Mouse (Mus musculus): ENCODE results near the gene Aftph. TPM values are rescaled to one million over a fixed set of nuclear protein-coding genes. Genes with fewer than 3 reads are reported as not detected.
A peak's percentile ranks its signal among the peaks of the same experiment; 100 is the strongest.

Gene Aftph
- polyA plus RNA-seq (2012; fragmentation: generic; extraction: Trizol): 5.4 TPM
- long read RNA-seq, experiment 1, partial matches to known transcripts: 2 of 6 reads
- long read RNA-seq, experiment 1, other reads (novel, unspliced or antisense): 3 of 6 reads
- long read RNA-seq, experiment 2, transcript Aftph-201 (9 exons, 3,998 nt): major isoform, 29 of 39 reads
- long read RNA-seq, experiment 2, partial matches to known transcripts: 5 of 39 reads
- long read RNA-seq, experiment 2, other reads (novel, unspliced or antisense): 5 of 39 reads

DNA sequence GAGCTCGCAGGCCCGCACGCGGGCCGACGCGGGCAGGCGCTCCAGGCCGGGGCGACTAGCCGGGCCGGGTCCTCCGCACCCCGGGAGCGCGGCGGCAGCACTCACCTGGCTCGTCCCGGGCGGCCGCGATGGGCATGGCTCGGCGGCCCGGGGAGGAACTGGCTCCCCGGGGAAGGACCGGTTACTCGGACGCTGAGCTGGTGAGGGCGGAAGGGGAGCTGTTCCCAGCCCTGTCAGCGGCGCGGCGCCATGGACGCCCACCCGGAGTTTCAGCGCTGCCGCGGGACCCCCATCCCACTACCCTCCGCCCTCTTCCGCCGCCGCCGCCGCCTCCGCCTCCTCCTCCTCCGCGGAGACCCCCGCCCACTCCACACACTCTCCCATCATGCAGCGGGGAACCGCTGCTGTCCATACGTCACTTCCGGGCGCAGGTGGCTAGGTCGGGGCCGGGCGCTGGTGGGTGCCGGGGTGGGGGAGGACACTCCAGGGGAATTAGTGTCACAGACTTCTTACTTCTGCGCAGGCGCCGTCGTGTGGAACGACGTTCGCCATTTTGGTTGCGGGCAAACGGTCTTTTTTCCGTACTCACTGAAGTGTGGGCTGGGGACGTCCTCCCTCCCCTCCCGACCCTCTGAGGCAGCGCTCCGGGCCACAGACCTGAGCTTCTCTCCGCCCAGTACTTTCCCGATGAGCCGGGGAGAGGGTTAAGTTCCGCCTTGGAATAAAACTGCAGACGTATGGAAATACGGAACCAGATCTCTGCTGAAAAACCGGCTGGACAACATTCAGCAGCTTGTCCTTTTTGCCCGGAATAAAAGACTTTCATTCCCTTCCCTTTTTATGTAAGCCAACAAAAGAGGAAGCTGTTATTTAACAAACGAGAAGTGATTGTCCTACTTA is at the start of gene Aftph:
TSS of gene Aftph (minus strand) at position 389 of the 900 bp plus-strand sequence.
- TF ChIP-seq FOSL1 (IDR thresholded peaks at IDR 0.05; ENCODE audit: insufficient read depth, low read length, poor library complexity, severe bottlenecking): no peak
- TF ChIP-seq CEBPB (IDR thresholded peaks at IDR 0.05; ENCODE audit: low read depth): no peak
- no peak for TF ChIP-seq CTCF (IDR thresholded peaks at IDR 0.05; ENCODE audit: control insufficient read depth, insufficient read depth, insufficient read length)
- no peak for TF ChIP-seq MYOG (IDR thresholded peaks at IDR 0.05; ENCODE audit: control insufficient read depth, extremely low read depth, insufficient read length)
- no peak for TF ChIP-seq MYOD1 (IDR thresholded peaks at IDR 0.05; ENCODE audit: control insufficient read depth, insufficient read length, low read depth)
- TF ChIP-seq MAX (IDR thresholded peaks at IDR 0.05): no peak
- no peak for TF ChIP-seq USF1 (IDR thresholded peaks at IDR 0.05; ENCODE audit: low read depth)

DNA sequence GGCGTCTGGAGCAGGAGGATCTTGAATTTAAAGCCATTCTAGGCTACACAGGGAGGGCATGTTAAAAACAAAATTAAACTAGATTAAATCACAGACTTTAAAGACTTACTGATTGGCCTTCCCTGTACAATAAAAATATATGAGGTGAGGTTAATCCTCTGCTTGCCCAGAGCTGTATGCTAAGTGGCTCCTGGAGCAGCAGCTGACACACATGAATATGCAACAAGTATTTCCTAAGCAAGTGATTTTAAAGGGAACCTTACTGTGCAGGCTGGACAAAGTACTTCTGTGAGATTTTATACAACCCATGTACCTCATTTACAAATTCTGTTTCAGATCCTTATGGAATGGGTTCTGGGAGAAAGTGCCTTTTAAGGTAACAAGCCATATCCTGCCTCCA is 47.6 kb upstream of the Aftph start:
- no peak for TF ChIP-seq MYOD1 (IDR thresholded peaks at IDR 0.05; ENCODE audit: control insufficient read depth, insufficient read length, low read depth)
- no peak for TF ChIP-seq FOSL1 (IDR thresholded peaks at IDR 0.05; ENCODE audit: insufficient read depth, low read length, poor library complexity, severe bottlenecking)
- no peak for TF ChIP-seq MYOG (IDR thresholded peaks at IDR 0.05; ENCODE audit: control insufficient read depth, extremely low read depth, insufficient read length)
- TF ChIP-seq USF1 (IDR thresholded peaks at IDR 0.05; ENCODE audit: low read depth): no peak
- no peak for TF ChIP-seq MAX (IDR thresholded peaks at IDR 0.05)
- no peak for TF ChIP-seq CEBPB (IDR thresholded peaks at IDR 0.05; ENCODE audit: low read depth)
- TF ChIP-seq CTCF (IDR thresholded peaks at IDR 0.05; ENCODE audit: control insufficient read depth, insufficient read depth, insufficient read length): no peak
- Histone ChIP-seq H3ac (ENCODE audit: control insufficient read depth, insufficient read length, low read depth) (no peak overlapping the region), H3K4me3 (ENCODE audit: insufficient read depth, poor library complexity, severe bottlenecking) (no peak overlapping the region), H3K79me2 (ENCODE audit: control insufficient read depth, insufficient read depth) (no peaks in the 10 kb centered on the region), H3K79me3 (ENCODE audit: low read depth) (no peaks in the 10 kb centered on the region), H3K27me3 (ENCODE audit: control insufficient read depth, insufficient read depth, insufficient read length) (peaks cover 8% of the 10 kb centered on the region), H3K36me3 (ENCODE audit: control insufficient read depth, insufficient read depth) (no peaks in the 10 kb centered on the region)

More for the DNA sequence above, at the start of gene Aftph:
- H3K27me3 ChIP-seq (ENCODE audit: control insufficient read depth, insufficient read depth, insufficient read length): peaks cover 4% of the 10 kb centered on the region
- H3K4me3 ChIP-seq (ENCODE audit: insufficient read depth, poor library complexity, severe bottlenecking): peak within 1 kb of the TSS; percentile 77
- H3K79me3 ChIP-seq (ENCODE audit: low read depth): peaks cover 42% of the 10 kb centered on the region
- peaks cover 49% of the 10 kb centered on the region for H3K79me2 ChIP-seq (ENCODE audit: control insufficient read depth, insufficient read depth)
- peak within 1 kb of the TSS; percentile 97 for H3ac ChIP-seq (ENCODE audit: control insufficient read depth, insufficient read length, low read depth)
- H3K36me3 ChIP-seq (ENCODE audit: control insufficient read depth, insufficient read depth): peaks cover 6% of the 10 kb centered on the region

DNA sequence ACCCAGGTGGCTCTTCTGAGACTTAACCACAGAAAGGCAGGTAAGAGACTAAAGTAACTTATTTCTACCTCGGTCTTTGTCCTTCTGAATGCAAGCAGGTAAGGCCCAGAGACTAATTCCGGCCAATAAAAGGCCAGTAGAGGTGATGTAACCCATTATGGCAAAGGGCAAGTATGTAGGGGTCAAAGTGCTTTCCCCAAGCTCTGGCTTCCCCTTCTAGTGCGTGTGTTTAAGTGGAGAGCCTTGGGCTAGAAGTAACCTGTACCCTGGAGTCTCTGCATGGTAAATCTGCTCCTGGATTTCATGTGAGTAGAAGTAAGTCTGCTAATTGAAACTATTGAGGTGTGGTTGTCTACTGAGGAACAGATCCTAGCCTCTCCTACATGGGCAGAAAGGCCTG is 46.7 kb upstream of the Aftph start:
- H3K27me3 ChIP-seq (ENCODE audit: control insufficient read depth, insufficient read depth, insufficient read length): peaks cover 8% of the 10 kb centered on the region
- H3K4me3 ChIP-seq (ENCODE audit: insufficient read depth, poor library complexity, severe bottlenecking): no peak overlapping the region
- no peak overlapping the region for H3ac ChIP-seq (ENCODE audit: control insufficient read depth, insufficient read length, low read depth)
- H3K79me2 ChIP-seq (ENCODE audit: control insufficient read depth, insufficient read depth): no peaks in the 10 kb centered on the region
- no peaks in the 10 kb centered on the region for H3K79me3 ChIP-seq (ENCODE audit: low read depth)
- H3K36me3 ChIP-seq (ENCODE audit: control insufficient read depth, insufficient read depth): no peaks in the 10 kb centered on the region
- no peak for TF ChIP-seq MAX (IDR thresholded peaks at IDR 0.05)
- TF ChIP-seq FOSL1 (IDR thresholded peaks at IDR 0.05; ENCODE audit: insufficient read depth, low read length, poor library complexity, severe bottlenecking): no peak
- TF ChIP-seq MYOD1 (IDR thresholded peaks at IDR 0.05; ENCODE audit: control insufficient read depth, insufficient read length, low read depth): no peak

DNA sequence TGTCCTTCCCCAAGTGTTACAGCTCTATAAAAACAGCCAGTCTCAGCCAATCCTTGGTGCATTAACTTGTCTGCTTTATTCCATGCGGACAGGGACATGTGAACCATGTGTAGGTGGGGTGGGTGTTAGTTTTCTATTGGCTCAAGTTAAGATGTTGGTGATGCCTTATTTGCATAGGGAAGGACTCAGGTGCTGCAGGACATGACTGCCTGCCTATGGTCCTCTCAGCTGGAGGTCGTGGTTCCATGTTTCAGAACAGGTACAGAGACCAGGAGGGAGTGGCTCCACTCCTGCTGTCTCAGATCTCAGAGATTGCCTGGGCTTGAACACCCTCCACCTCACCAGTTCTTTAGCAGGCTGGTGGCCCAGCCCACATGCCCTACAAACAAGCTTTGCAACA is 44.8 kb upstream of the Aftph start:
- Histone ChIP-seq H3K4me3 (ENCODE audit: insufficient read depth, poor library complexity, severe bottlenecking) (no peak overlapping the region), H3K27me3 (ENCODE audit: control insufficient read depth, insufficient read depth, insufficient read length) (no peaks in the 10 kb centered on the region), H3K79me3 (ENCODE audit: low read depth) (no peaks in the 10 kb centered on the region), H3K36me3 (ENCODE audit: control insufficient read depth, insufficient read depth) (no peaks in the 10 kb centered on the region), H3ac (ENCODE audit: control insufficient read depth, insufficient read length, low read depth) (no peak overlapping the region), H3K79me2 (ENCODE audit: control insufficient read depth, insufficient read depth) (no peaks in the 10 kb centered on the region)
- TF ChIP-seq MYOD1 (IDR thresholded peaks at IDR 0.05; ENCODE audit: control insufficient read depth, insufficient read length, low read depth) (no peak), FOSL1 (IDR thresholded peaks at IDR 0.05; ENCODE audit: insufficient read depth, low read length, poor library complexity, severe bottlenecking) (no peak), MAX (IDR thresholded peaks at IDR 0.05) (no peak), USF1 (IDR thresholded peaks at IDR 0.05; ENCODE audit: low read depth) (no peak)

DNA sequence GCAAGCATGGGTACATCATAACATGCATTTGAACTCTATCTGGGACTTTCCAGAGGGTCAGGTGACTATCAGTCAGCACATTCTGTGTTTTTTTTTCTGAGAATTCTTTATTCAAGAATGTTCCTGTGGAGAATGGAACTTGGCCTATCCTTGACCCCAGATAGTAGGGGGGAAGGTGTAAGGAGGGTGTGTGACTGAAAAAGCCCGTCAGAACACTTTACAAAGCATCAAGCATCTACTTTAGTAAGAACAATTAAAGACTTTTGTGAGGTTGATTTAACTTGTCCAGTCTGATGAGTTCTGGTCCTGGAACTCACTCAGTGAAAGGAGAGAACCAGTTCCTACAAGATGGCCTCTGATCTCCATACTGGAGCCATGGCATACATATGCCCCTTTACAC is 43.8 kb upstream of the Aftph start:
- Histone ChIP-seq H3K36me3 (ENCODE audit: control insufficient read depth, insufficient read depth) (no peaks in the 10 kb centered on the region), H3K4me3 (ENCODE audit: insufficient read depth, poor library complexity, severe bottlenecking) (no peak overlapping the region), H3K27me3 (ENCODE audit: control insufficient read depth, insufficient read depth, insufficient read length) (peaks cover 6% of the 10 kb centered on the region), H3K79me3 (ENCODE audit: low read depth) (no peaks in the 10 kb centered on the region), H3ac (ENCODE audit: control insufficient read depth, insufficient read length, low read depth) (no peak overlapping the region), H3K79me2 (ENCODE audit: control insufficient read depth, insufficient read depth) (no peaks in the 10 kb centered on the region)
- TF ChIP-seq MYOG (IDR thresholded peaks at IDR 0.05; ENCODE audit: control insufficient read depth, extremely low read depth, insufficient read length): no peak
- TF ChIP-seq FOSL1 (IDR thresholded peaks at IDR 0.05; ENCODE audit: insufficient read depth, low read length, poor library complexity, severe bottlenecking): no peak
- TF ChIP-seq CEBPB (IDR thresholded peaks at IDR 0.05; ENCODE audit: low read depth): no peak
- no peak for TF ChIP-seq USF1 (IDR thresholded peaks at IDR 0.05; ENCODE audit: low read depth)
- no peak for TF ChIP-seq CTCF (IDR thresholded peaks at IDR 0.05; ENCODE audit: control insufficient read depth, insufficient read depth, insufficient read length)
- TF ChIP-seq MYOD1 (IDR thresholded peaks at IDR 0.05; ENCODE audit: control insufficient read depth, insufficient read length, low read depth): no peak
- TF ChIP-seq MAX (IDR thresholded peaks at IDR 0.05): no peak
